8 mouse cellular contexts compared by ENCODE assay signal in genomic region chr6:138140336-138140735, GRCm38 (mm10). TPM values are rescaled to one million over a fixed set of nuclear protein-coding genes. Genes with fewer than 3 reads are reported as not detected.
A peak's percentile ranks its signal among the peaks of the same experiment; 100 is the strongest.
DNase-seq lines count a peak whose midpoint lies in the region; ATAC-seq and TF ChIP-seq lines count a peak whose summit lies in the region.

No protein-coding gene starts in this region.

- DNase-seq in ES-E14 (ENCODE audit: low read depth, low spot score), result peak; percentile 38
- DNase-seq in gastrocnemius, postnatal 25 days, result peak; percentile 36
- peak; percentile 81 for DNase-seq in intestine, embryonic 14.5 days (ENCODE audit: low spot score)
- DNase-seq in neural tube, embryonic 11.5 days (ENCODE audit: low spot score), result peak; percentile 81
- peak; percentile 66 to 80 for DNase-seq in urinary bladder, postnatal 4 days (ENCODE audit: low spot score in 2 of 2)
- DNase-seq in thymus, adult 18-20 months, result no peak

- no peaks in the 10 kb centered on the region for H3K9me3 ChIP-seq in ES-E14 (ENCODE audit: control insufficient read depth, insufficient read depth, low read depth, low read length)
- H3K9me3 ChIP-seq in intestine, embryonic 14.5 days (ENCODE audit: control insufficient read depth, low read length), result no peaks in the 10 kb centered on the region
- H3K9me3 ChIP-seq in liver, embryonic 16.5 days (replicated peaks; ENCODE audit: control insufficient read depth, low read length), result no peaks in the 10 kb centered on the region
- no peaks in the 10 kb centered on the region for H3K9me3 ChIP-seq in neural tube, embryonic 11.5 days (ENCODE audit: control insufficient read depth, low read length)

- H3K4me3 ChIP-seq in ES-E14 (ENCODE audit: insufficient read depth in 1 of 2, low read depth in 1 of 2, low read length in 2 of 2, poor library complexity in 1 of 2, severe bottlenecking in 1 of 2), result peak overlapping the region; percentile 64 to 65
- peak overlapping the region; percentile 93 for H3K4me3 ChIP-seq in brown adipose tissue, adult 24 weeks (ENCODE audit: insufficient read depth, low read depth, low read length)
- H3K4me3 ChIP-seq in intestine, embryonic 14.5 days (ENCODE audit: low read depth, low read length), result peak overlapping the region; percentile 49
- H3K4me3 ChIP-seq in liver, embryonic 16.5 days (ENCODE audit: low read depth, low read length), result peak overlapping the region; percentile 59
- H3K4me3 ChIP-seq in neural tube, embryonic 11.5 days (ENCODE audit: low read depth, low read length), result peak overlapping the region; percentile 40

- 1% methylated on average over 16 of the region's 16 CpGs for WGBS in intestine, embryonic 14.5 days
- WGBS in liver, embryonic 16.5 days (ENCODE audit: insufficient replicate concordance), result under 1% methylated on average over 16 of the region's 16 CpGs
- under 1% methylated on average over 16 of the region's 16 CpGs for WGBS in neural tube, embryonic 11.5 days

- in situ Hi-C loops in ES-E14 (cut with MboI; ENCODE audit: low sequenced_read_pairs in 2 of 2, unreplicated experiment in 2 of 2), result no loop called here

- H3K4me1 ChIP-seq in ES-E14 (ENCODE audit: control insufficient read depth in 2 of 2, insufficient read depth in 2 of 2, low read length in 2 of 2, poor library complexity in 1 of 2), result no peaks in the 10 kb centered on the region
- H3K4me1 ChIP-seq in brown adipose tissue, adult 24 weeks (ENCODE audit: control insufficient read depth, insufficient read depth, insufficient read length, low read length), result peaks cover 21% of the 10 kb centered on the region
- H3K4me1 ChIP-seq in intestine, embryonic 14.5 days (replicated peaks; ENCODE audit: control insufficient read depth, insufficient read depth, low read length), result no peaks in the 10 kb centered on the region; the same call in 1 of the 2 replicates
- H3K4me1 ChIP-seq in liver, embryonic 16.5 days (ENCODE audit: control insufficient read depth, low read depth, low read length), result no peaks in the 10 kb centered on the region; the same call in 1 of the 2 replicates
- H3K4me1 ChIP-seq in neural tube, embryonic 11.5 days (ENCODE audit: control insufficient read depth, insufficient read depth, low read length), result no peaks in the 10 kb centered on the region

- H3K27ac ChIP-seq in ES-E14 (ENCODE audit: insufficient read depth, low read depth, low read length, poor library complexity, severe bottlenecking), result no peak overlapping the region
- peak overlapping the region; percentile 100 for H3K27ac ChIP-seq in brown adipose tissue, adult 24 weeks (replicated peaks; ENCODE audit: low read depth, low read length)
- H3K27ac ChIP-seq in intestine, embryonic 14.5 days (ENCODE audit: low read depth), result peak overlapping the region; percentile 57
- H3K27ac ChIP-seq in liver, embryonic 16.5 days (ENCODE audit: low read length), result peak overlapping the region; percentile 82
- H3K27ac ChIP-seq in neural tube, embryonic 11.5 days (ENCODE audit: low read depth, low read length), result no peak overlapping the region

- H3K27me3 ChIP-seq in intestine, embryonic 14.5 days (replicated peaks; ENCODE audit: control insufficient read depth, insufficient read depth, low read length), result no peaks in the 10 kb centered on the region
- H3K27me3 ChIP-seq in liver, embryonic 16.5 days (ENCODE audit: control insufficient read depth, insufficient read depth, low read depth, low read length), result no peaks in the 10 kb centered on the region
- no peaks in the 10 kb centered on the region for H3K27me3 ChIP-seq in neural tube, embryonic 11.5 days (ENCODE audit: control insufficient read depth, insufficient read depth, low read length)

- H3K36me3 ChIP-seq in ES-E14 (ENCODE audit: control insufficient read depth, insufficient read depth, low read length, poor library complexity, severe bottlenecking), result no peaks in the 10 kb centered on the region
- H3K36me3 ChIP-seq in intestine, embryonic 14.5 days (ENCODE audit: control insufficient read depth, insufficient read depth, low read length), result no peaks in the 10 kb centered on the region
- no peaks in the 10 kb centered on the region for H3K36me3 ChIP-seq in liver, embryonic 16.5 days (ENCODE audit: control insufficient read depth, insufficient read depth)
- H3K36me3 ChIP-seq in neural tube, embryonic 11.5 days (ENCODE audit: control insufficient read depth, insufficient read depth, low read length), result no peaks in the 10 kb centered on the region

- H3K9ac ChIP-seq in ES-E14 (ENCODE audit: insufficient read depth, low read depth, low read length, poor library complexity, severe bottlenecking), result peak overlapping the region; percentile 59
- peak overlapping the region; percentile 52 for H3K9ac ChIP-seq in intestine, embryonic 14.5 days (ENCODE audit: low read length)
- H3K9ac ChIP-seq in liver, embryonic 16.5 days (ENCODE audit: low read depth, low read length), result peak overlapping the region; percentile 50
- H3K9ac ChIP-seq in neural tube, embryonic 11.5 days (ENCODE audit: low read length), result peak overlapping the region; percentile 57

- ATAC-seq in intestine, embryonic 14.5 days (replicated peaks; ENCODE audit: low FRiP score, low TSS enrichment, low read depth), result peak; percentile 86
- ATAC-seq in liver, embryonic 16.5 days (ENCODE audit: low read depth), result peak; percentile 71
- ATAC-seq in neural tube, embryonic 11.5 days (ENCODE audit: insufficient read depth, low FRiP score, low TSS enrichment), result peak; percentile 90

- H3K4me2 ChIP-seq in intestine, embryonic 14.5 days (ENCODE audit: low read length), result peak overlapping the region; percentile 65
- peak overlapping the region; percentile 39 for H3K4me2 ChIP-seq in liver, embryonic 16.5 days (ENCODE audit: low read depth, low read length)
- peak overlapping the region; percentile 76 for H3K4me2 ChIP-seq in neural tube, embryonic 11.5 days (ENCODE audit: low read depth)

TF ChIP-seq in ES-E14, 5 proteins besides CTCF, POLR2A, EP300 and RAD21:
- TF ChIP-seq ZC3H11A (IDR thresholded peaks at IDR 0.05; ENCODE audit: borderline replicate concordance, low read depth, low read length), result no peak
- no peak for TF ChIP-seq MAFK (IDR thresholded peaks at IDR 0.05; ENCODE audit: insufficient read depth, low read depth, low read length)
- TF ChIP-seq ZNF384 (IDR thresholded peaks at IDR 0.05; ENCODE audit: low read depth, low read length), result no peak
- no peak for TF ChIP-seq CHD2 (IDR thresholded peaks at IDR 0.05; ENCODE audit: low read depth, low read length)
- TF ChIP-seq HCFC1 (IDR thresholded peaks at IDR 0.05; ENCODE audit: borderline replicate concordance, insufficient read depth, low read length), result no peak

RNA-seq across cellular contexts. Expression of gene Mgst1, which starts 0.2 kb away (rescaled TPM):
- total RNA-seq in ES-E14 (2012; rRNA removed), result 4.7 and 10.9 TPM in 2 replicates
- polyA plus RNA-seq in brown adipose tissue, adult 24 weeks (2012; ENCODE audit: insufficient read depth, insufficient read length, missing spikeins), result 1,729 and 2,044 TPM in 2 replicates
- total RNA-seq in gastrocnemius, postnatal 25 days (2021), result 10 to 100 TPM; 17.2 to 55.0 TPM
- polyA plus RNA-seq in intestine, embryonic 14.5 days (2014; fragmentation: Nextera tagmentation; extraction: Ambion mirVana), result 199 and 260 TPM in 2 replicates
- 488 and 536 TPM in 2 replicates for polyA plus RNA-seq in liver, embryonic 16.5 days (2015; fragmentation: Nextera tagmentation; extraction: Ambion mirVana)
- 59.7 and 61.3 TPM in 2 replicates for polyA plus RNA-seq in neural tube, embryonic 11.5 days (2014; fragmentation: Nextera tagmentation; extraction: Ambion mirVana)

Comparison
In these comparisons a context has a peak if more than half of its experiments do, and no peak if none do; other contexts are left out.
1. DNase-seq: peak in ES-E14 (single experiment), gastrocnemius, postnatal 25 days (single experiment), intestine, embryonic 14.5 days (single experiment), neural tube, embryonic 11.5 days (single experiment) and urinary bladder, postnatal 4 days (2 of 2); none in thymus, adult 18-20 months (0 of 2).
2. H3K27ac ChIP-seq: peak in brown adipose tissue, adult 24 weeks (single experiment), intestine, embryonic 14.5 days (single experiment) and liver, embryonic 16.5 days (single experiment); none in ES-E14 (single experiment) and neural tube, embryonic 11.5 days (single experiment).
3. H3K4me3 ChIP-seq: peak in every context shown above with its lines; median percentile 93 in brown adipose tissue, adult 24 weeks; 64 in ES-E14; 59 in liver, embryonic 16.5 days; 49 in intestine, embryonic 14.5 days; 40 in neural tube, embryonic 11.5 days.
4. Peak in every context shown above with its lines, with median percentiles within 50 percentile points of each other: H3K9ac ChIP-seq, ATAC-seq and H3K4me2 ChIP-seq.